Mouse (Mus musculus) embryonic fibroblast, embryonic 13.5 days (primary cell): ENCODE results near the gene Naaladl2. TPM values are rescaled to one million over a fixed set of nuclear protein-coding genes. Genes with fewer than 3 reads are reported as not detected.

Source experiments
- H3K27ac ChIP-seq: 2 replicates; pipeline ENCODE4 v1.5.1; 2012; ENCODE audit warnings: low read length, control low read depth, inconsistent platforms; ENCODE audit not compliant: insufficient read depth
- H3K4me1 ChIP-seq: 2 replicates; pipeline ENCODE4 v1.6.1; 2011; ENCODE audit warnings: low read length; ENCODE audit not compliant: control insufficient read depth, insufficient read depth
- H3K4me3 ChIP-seq: 2 replicates; pipeline ENCODE4 v1.5.1; 2011; ENCODE audit warnings: mild to moderate bottlenecking, control low read depth, low read length; ENCODE audit not compliant: insufficient read depth
- CTCF ChIP-seq: IDR thresholded peaks from 2 replicates; pipeline ENCODE4 v1.5.1; 2011; ENCODE audit warnings: mild to moderate bottlenecking, control low read depth, low read length, moderate library complexity, borderline replicate concordance; ENCODE audit not compliant: insufficient read depth
- POLR2A ChIP-seq: IDR thresholded peaks from 2 replicates; pipeline ENCODE4 v1.6.1; 2011; ENCODE audit warnings: low read depth, mild to moderate bottlenecking, control low read depth, low read length, moderate library complexity
- polyA plus RNA-seq: library from polyadenylated mRNA; stranded (reverse); fragments of >200 nt; gene quantifications from 2 replicates; pipeline ENCODE4 v1.2.4, GENCODE M21; 2011; ENCODE audit warnings: low read depth; ENCODE audit not compliant: missing spikeins, insufficient read length

Naaladl2 gene
- polyA plus RNA-seq, 1 experiment: 10.4 TPM

DNA sequence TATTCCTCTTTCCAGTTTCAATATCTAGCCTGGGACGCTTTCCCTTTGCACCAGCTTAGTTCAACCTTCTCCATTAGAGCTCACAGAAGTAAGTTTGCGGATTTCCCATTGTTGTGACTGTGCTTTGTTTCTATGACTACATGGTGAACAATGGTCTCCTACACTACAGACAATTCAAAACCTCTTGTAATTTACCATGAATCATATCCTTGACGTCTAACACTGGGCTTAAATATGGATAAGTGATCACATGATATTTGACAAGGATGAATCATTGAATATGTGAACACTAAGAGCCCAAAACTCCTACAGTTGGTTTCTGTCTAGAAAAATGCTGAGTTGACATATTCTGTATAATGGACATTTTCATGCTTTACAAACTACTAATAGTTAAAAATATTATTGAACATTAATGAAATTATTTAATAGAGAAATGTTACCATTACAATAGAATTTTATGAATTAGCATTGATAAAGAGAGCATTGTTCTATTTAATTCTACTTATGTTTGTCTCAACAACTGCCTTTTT is 539.2 kb downstream of the Naaladl2 start:
- TF ChIP-seq CTCF (no peak), POLR2A (no peak)
- H3K27ac ChIP-seq: no peak overlapping the region
- H3K4me1 ChIP-seq: no peaks in the 10 kb centered on the region
- no peak overlapping the region for H3K4me3 ChIP-seq

DNA sequence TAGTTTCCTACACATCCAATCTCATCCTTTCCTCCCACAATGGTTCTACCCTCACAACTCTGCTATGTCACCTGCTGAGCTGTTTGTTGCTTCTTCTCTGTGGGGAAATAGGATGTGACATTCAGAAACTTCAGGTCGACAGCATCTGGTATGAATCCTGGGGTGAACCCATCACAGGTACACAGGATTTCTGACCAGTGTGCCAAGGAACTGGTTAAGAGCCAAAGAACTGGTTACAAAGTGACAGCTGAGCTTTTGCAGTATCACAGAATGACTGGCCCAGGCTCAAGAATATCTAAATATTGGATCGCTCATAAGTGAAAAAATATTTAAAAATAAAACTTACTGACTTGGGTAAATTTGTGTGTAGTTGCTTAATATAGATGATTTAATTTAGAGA is 548.6 kb downstream of the Naaladl2 start:
- TF ChIP-seq POLR2A (no peak), CTCF (no peak)
- H3K4me1 ChIP-seq: peaks cover 4% of the 10 kb centered on the region
- H3K4me3 ChIP-seq: no peak overlapping the region
- no peak overlapping the region for H3K27ac ChIP-seq

GRCm38 (mm10) chr3:24556617-24557016 is 587.4 kb downstream of the Naaladl2 start:
- no peak overlapping the region for H3K27ac ChIP-seq
- no peak for TF ChIP-seq CTCF
- TF ChIP-seq POLR2A: no peak
- no peak overlapping the region for H3K4me3 ChIP-seq
- no peaks in the 10 kb centered on the region for H3K4me1 ChIP-seq

GRCm38 (mm10) chr3:24553701-24554100 is 590.4 kb downstream of the Naaladl2 start:
- TF ChIP-seq CTCF (no peak), POLR2A (no peak)
- H3K4me3 ChIP-seq: no peak overlapping the region
- H3K4me1 ChIP-seq: no peaks in the 10 kb centered on the region
- no peak overlapping the region for H3K27ac ChIP-seq

DNA sequence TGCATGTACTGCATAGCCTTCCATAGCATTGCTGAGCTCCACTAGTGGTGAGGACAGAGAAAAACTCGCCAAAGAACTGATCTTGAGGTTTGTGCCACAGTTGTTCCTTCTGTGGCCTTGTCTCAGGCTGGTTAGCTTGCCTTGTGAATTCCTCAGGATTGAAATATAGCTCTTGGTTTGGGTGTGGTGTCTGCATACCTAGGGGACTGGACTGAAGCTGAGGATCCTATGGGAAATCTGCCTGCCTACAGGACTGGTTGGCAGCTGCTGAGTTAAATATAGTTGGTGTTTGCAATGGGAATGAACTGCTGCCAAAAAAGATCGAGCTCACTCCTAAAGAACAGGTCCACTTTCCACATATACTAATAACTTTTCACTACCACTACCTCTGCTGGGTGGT is 591.4 kb downstream of the Naaladl2 start:
- TF ChIP-seq CTCF: no peak
- TF ChIP-seq POLR2A: no peak
- Histone ChIP-seq H3K4me1 (no peaks in the 10 kb centered on the region), H3K27ac (no peak overlapping the region), H3K4me3 (no peak overlapping the region)

DNA sequence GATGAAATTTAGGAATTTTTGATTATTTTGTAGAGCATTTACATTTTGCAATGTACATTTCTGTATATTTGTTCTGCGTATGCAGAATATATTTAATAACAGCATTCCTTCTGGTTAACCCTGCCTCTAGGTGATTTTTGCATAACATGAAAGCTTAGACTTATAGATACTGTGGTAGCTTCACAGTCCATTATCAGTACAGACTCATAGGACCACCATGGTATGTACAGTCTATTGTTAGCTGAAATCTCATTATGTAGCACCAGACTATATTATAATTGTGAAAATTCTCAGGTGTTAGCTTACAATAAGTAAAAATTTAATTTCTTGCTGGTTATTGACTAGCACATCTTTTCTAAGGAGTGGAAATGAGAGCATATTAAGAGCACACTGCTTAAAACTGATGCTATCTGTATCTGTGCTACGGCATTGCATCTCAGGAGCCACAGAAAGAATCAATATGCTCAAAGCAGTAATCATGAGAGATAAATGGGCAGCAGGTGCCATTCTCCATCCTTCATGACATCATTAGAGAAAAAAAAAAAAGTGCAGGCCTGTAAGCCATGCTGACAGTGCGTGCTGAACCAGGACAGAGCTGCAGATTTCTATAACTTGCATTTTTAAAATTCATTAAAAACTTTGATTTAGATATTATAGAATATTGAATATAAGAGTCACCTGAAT is 610.1 kb downstream of the Naaladl2 start:
- H3K4me3 ChIP-seq: no peak overlapping the region
- no peaks in the 10 kb centered on the region for H3K4me1 ChIP-seq
- H3K27ac ChIP-seq: no peak overlapping the region
- TF ChIP-seq POLR2A (no peak), CTCF (no peak)

- Histone ChIP-seq H3K4me3 (no peak overlapping the region), H3K27ac (no peak overlapping the region), H3K4me1 (no peaks in the 10 kb centered on the region)
- TF ChIP-seq CTCF (no peak), POLR2A (no peak)
These were observed 629.1 kb downstream of the Naaladl2 start for GRCm38 (mm10) chr3:24514918-24515317.

- Histone ChIP-seq H3K4me1 (no peaks in the 10 kb centered on the region), H3K27ac (no peak overlapping the region), H3K4me3 (no peak overlapping the region)
- TF ChIP-seq CTCF: no peak
- no peak for TF ChIP-seq POLR2A
These were observed 657.5 kb downstream of the Naaladl2 start for GRCm38 (mm10) chr3:24486456-24487112.

GRCm38 (mm10) chr3:24463941-24464340 is 680.1 kb downstream of the Naaladl2 start:
- Histone ChIP-seq H3K4me3 (no peak overlapping the region), H3K27ac (no peak overlapping the region), H3K4me1 (no peaks in the 10 kb centered on the region)
- TF ChIP-seq CTCF (no peak), POLR2A (no peak)

GRCm38 (mm10) chr3:24440621-24441020 is 703.4 kb downstream of the Naaladl2 start:
- no peak overlapping the region for H3K27ac ChIP-seq
- H3K4me1 ChIP-seq: no peaks in the 10 kb centered on the region
- no peak overlapping the region for H3K4me3 ChIP-seq
- no peak for TF ChIP-seq CTCF

- Histone ChIP-seq H3K27ac (no peak overlapping the region), H3K4me1 (no peaks in the 10 kb centered on the region), H3K4me3 (no peak overlapping the region)
- TF ChIP-seq CTCF (no peak), POLR2A (no peak)
These were observed 711.3 kb downstream of the Naaladl2 start for GRCm38 (mm10) chr3:24432761-24433160.
